Mouse (Mus musculus) stomach, postnatal 0 days (tissue): Measurements from ENCODE around the gene Tas2r138.

ENCODE experiments used
- CTCF ChIP-seq: IDR thresholded peaks from 2 replicates; pipeline ENCODE4 v1.5.1; 2016; ENCODE audit warnings: antibody characterized with exemption, low read depth, mild to moderate bottlenecking, moderate library complexity
- EP300 ChIP-seq: optimal IDR thresholded peaks from 2 replicates; pipeline ENCODE3; 2016; ENCODE audit warnings: antibody characterized with exemption

GRCm38 (mm10) chr6:40640710-40641538 lies 27.8 kb upstream of the Tas2r138 start:
- no peak for TF ChIP-seq CTCF
- TF ChIP-seq EP300: no peak
